Mouse (Mus musculus) heart, postnatal 0 days (tissue): ENCODE measurements around the gene D430041D05Rik.

Source experiments
- CTCF ChIP-seq: IDR thresholded peaks from 2 replicates; pipeline ENCODE4 v1.5.1; 2016; ENCODE audit warnings: antibody characterized with exemption, control low read depth, low read depth
- EP300 ChIP-seq: IDR thresholded peaks from 2 replicates; pipeline ENCODE4 v1.6.1; 2016; ENCODE audit warnings: antibody characterized with exemption, low read depth

GRCm38 (mm10) chr2:104446016-104446415 lies 35.2 kb upstream of the D430041D05Rik start:
- TF ChIP-seq CTCF (no peak), EP300 (no peak)
